Mouse (Mus musculus) C2C12 (cell line): ENCODE data around the gene Aar2.

ENCODE experiments used
- CTCF ChIP-seq: IDR thresholded peaks from one replicate; pipeline ENCODE4 v1.5.1; 2011; ENCODE audit not compliant: control insufficient read depth, insufficient read depth, insufficient read length
- MAX ChIP-seq: IDR thresholded peaks from one replicate; pipeline ENCODE4 v1.6.1; 2011; ENCODE audit warnings: mild to moderate bottlenecking, control low read depth
- USF1 ChIP-seq: IDR thresholded peaks from one replicate; pipeline ENCODE4 v1.6.1; 2011; ENCODE audit warnings: low read depth, mild to moderate bottlenecking, control low read depth, moderate library complexity

DNA sequence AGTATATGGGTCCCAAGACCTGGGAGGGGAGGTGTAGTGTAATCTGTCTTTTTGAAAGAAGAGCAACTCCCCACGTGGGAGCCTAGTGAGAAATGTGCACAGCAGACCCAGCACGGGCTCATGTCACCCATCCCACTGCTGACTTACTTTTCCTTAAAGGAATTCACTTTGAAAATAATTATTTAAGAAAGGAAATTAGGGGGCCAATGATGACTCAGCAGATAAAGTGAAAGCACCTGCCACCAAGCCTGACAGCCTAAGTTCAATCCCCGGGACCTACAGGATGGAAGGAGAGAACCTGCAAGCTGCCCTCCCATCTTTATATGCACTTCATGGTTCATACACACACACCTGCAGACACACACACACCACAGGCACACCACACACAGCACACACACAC is 3.6 kb upstream of the Aar2 start:
- TF ChIP-seq USF1 (no peak), CTCF (no peak), MAX (no peak)
